Mouse (Mus musculus) kidney, embryonic 14.5 days (tissue): ENCODE results near the gene Tjp1. TPM values are rescaled to one million over a fixed set of nuclear protein-coding genes. Genes with fewer than 3 reads are reported as not detected.

Experiments used
- ATAC-seq: fragments of 200-750 bp; cut with Nextera tagmentation; 2 replicates; pipeline ENCODE4 v1.8.0; 2017; ENCODE audit warnings: moderate number of reproducible peaks, mild to moderate bottlenecking, moderate TSS enrichment, moderate library complexity; ENCODE audit not compliant: low FRiP score, low TSS enrichment
- H3K27ac ChIP-seq: fragments of 300-500 bp; sonication (generic); 2 replicates; pipeline ENCODE4 v1.5.1; 2014; ENCODE audit warnings: low read depth, mild to moderate bottlenecking, low read length, moderate library complexity, mixed read lengths
- H3K27me3 ChIP-seq: fragments of 300-500 bp; sonication (generic); 2 replicates; pipeline ENCODE4 v1.6.1; 2014; ENCODE audit warnings: mild to moderate bottlenecking, low read length; ENCODE audit not compliant: control insufficient read depth, insufficient read depth
- H3K36me3 ChIP-seq: fragments of 300-500 bp; sonication (generic); 2 replicates; pipeline ENCODE4 v1.6.1; 2014; ENCODE audit warnings: low read length, mixed read lengths; ENCODE audit not compliant: control insufficient read depth, insufficient read depth
- H3K4me1 ChIP-seq: fragments of 300-500 bp; sonication (generic); 2 replicates; pipeline ENCODE4 v1.6.1; 2014; ENCODE audit warnings: low read length, mixed read lengths; ENCODE audit not compliant: control insufficient read depth, insufficient read depth
- H3K4me2 ChIP-seq: fragments of 300-500 bp; sonication (generic); replicated peaks from 2 replicates; pipeline ENCODE4 v1.6.1; 2014; ENCODE audit warnings: low read depth, mild to moderate bottlenecking, low read length
- H3K4me3 ChIP-seq: fragments of 300-500 bp; sonication (generic); 2 replicates; pipeline ENCODE4 v1.5.1; 2014; ENCODE audit warnings: mild to moderate bottlenecking, low read length
- H3K9ac ChIP-seq: fragments of 300-500 bp; sonication (generic); 2 replicates; pipeline ENCODE4 v1.6.1; 2014; ENCODE audit warnings: low read depth, mild to moderate bottlenecking, low read length, moderate library complexity
- H3K9me3 ChIP-seq: fragments of 300-500 bp; sonication (generic); 2 replicates; pipeline ENCODE4 v1.6.1; 2016; ENCODE audit warnings: low read length; ENCODE audit not compliant: control insufficient read depth
- WGBS: fragments of 180-500 bp; shearing (Covaris S2); extraction: QIAGEN DNeasy Blood & Tissue Kit; methylation state at CpG from one replicate; pipeline ENCODE4 v1.1.7; 2014; 5-methylcytosine and 5-hydroxymethylcytosine counted together
- polyA plus RNA-seq: library from polyadenylated mRNA; unstranded; fragments of >200 nt; fragmentation: Nextera tagmentation; extraction: Ambion mirVana; gene quantifications from 2 replicates; pipeline ENCODE4 v1.2.1, GENCODE M21; 2014

Gene Tjp1
- polyA plus RNA-seq, 1 experiment from 2014 or later = 18.9 TPM

- H3K9me3 ChIP-seq = no peaks in the 10 kb centered on the region
- H3K4me2 ChIP-seq = no peak overlapping the region
- no peaks in the 10 kb centered on the region for H3K4me1 ChIP-seq
- H3K27ac ChIP-seq = no peak overlapping the region
- no peak overlapping the region for H3K4me3 ChIP-seq
- 87% methylated on average over 4 of the region's 4 CpGs for WGBS
- H3K36me3 ChIP-seq = no peaks in the 10 kb centered on the region
- H3K27me3 ChIP-seq = no peaks in the 10 kb centered on the region
- no peak overlapping the region for H3K9ac ChIP-seq
- ATAC-seq = no peak
Observed at GRCm38 (mm10) chr7:65275761-65276160, 251.8 kb downstream of the Tjp1 start.

- no peaks in the 10 kb centered on the region for H3K27me3 ChIP-seq
- H3K36me3 ChIP-seq = no peaks in the 10 kb centered on the region
- ATAC-seq = no peak
- 89% methylated on average over 5 of the region's 5 CpGs for WGBS
- no peak overlapping the region for H3K4me3 ChIP-seq
- no peak overlapping the region for H3K4me2 ChIP-seq
- no peaks in the 10 kb centered on the region for H3K4me1 ChIP-seq
- no peak overlapping the region for H3K27ac ChIP-seq
- no peak overlapping the region for H3K9ac ChIP-seq
- H3K9me3 ChIP-seq = no peaks in the 10 kb centered on the region
Observed at GRCm38 (mm10) chr7:65274216-65274615, 253.4 kb downstream of the Tjp1 start.

DNA sequence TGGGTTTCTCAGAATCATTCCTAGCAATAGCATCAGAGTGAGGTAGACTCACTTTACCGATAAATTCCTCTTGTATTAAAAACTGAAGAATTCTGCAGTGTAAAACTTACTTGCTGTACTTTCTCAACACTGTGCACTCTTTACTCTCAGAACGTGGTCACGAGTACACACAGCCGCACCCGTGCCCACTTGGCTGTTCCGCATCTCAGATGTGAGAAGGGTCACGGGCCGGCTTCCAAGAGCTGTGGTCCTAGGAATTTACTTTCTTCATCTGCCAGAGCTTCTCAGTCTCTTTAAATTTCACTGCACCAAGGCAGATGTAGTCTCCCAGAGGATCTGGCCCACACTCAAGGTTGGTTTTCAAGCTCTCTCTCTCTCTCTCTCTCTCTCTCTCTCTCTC, 277.9 kb downstream of the Tjp1 start:
- no peak overlapping the region for H3K4me3 ChIP-seq
- ATAC-seq = no peak
- WGBS = 93% methylated on average over 8 of the region's 8 CpGs

More for the DNA sequence above, 277.9 kb downstream of the Tjp1 start:
- Histone ChIP-seq H3K27me3 (no peaks in the 10 kb centered on the region), H3K27ac (no peak overlapping the region), H3K9ac (no peak overlapping the region), H3K4me1 (no peaks in the 10 kb centered on the region), H3K36me3 (no peaks in the 10 kb centered on the region), H3K9me3 (peaks cover 2% of the 10 kb centered on the region; the same call in 1 of the 2 replicates), H3K4me2 (no peak overlapping the region)

Other genes starting within 250 kb of the Tjp1 start
- gene Tarsl2, start 117.1 kb upstream of the Tjp1 start, polyA plus RNA-seq = 6.8 and 14.0 TPM in 2 replicates
- 87.0 and 108 TPM in 2 replicates for gene Tm2d3, start 163.4 kb upstream of the Tjp1 start, polyA plus RNA-seq